Mouse (Mus musculus): ENCODE results near the gene Fam166b.

Fam166b gene

GRCm38 (mm10) chr4:43404697-43405096, 24.2 kb downstream of the Fam166b start:
- DNase-seq, result no peak

GRCm38 (mm10) chr4:43402212-43402611, 26.7 kb downstream of the Fam166b start:
- no peak for DNase-seq

DNA sequence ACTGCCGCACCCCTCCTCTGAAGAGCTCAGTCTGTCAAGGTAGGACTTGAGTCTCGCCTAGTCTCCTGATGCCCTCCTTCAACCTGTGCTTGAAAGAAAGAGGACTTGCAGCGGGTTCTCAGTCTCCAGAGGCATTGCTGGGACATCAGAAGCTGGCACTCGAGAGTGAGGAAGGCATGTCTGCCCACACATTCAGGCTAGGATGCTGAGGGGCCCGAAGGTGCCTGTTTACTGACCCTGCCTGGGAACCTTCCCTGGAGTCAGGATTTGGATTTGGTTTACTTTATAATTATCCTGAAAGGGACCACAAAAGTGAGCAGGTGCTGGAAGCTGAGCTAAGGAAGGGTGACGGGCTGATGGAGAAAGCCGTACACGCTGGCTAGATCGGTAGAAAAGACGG, 27.4 kb downstream of the Fam166b start:
- no peak for DNase-seq

DNA sequence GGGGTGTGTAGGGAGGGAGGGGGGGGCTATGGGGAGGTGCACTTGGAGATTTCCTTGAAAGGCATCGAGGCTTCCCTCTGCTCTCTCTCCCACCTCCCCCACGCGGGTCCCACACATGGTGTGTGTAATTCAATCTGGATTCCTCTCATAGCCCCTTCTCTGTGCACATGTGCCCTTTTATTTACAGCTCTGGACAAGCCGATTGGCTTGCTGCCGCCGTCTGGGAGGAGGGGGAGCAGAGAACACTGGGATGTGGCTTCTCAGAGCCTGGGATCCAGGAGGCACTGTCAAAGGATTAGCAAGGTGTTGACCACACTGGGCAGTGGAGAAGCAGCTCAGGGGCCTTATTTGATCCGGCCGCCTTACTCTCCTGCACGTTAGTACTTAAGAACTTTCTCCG, 28.0 kb downstream of the Fam166b start:
- DNase-seq, result no peak

GRCm38 (mm10) chr4:43399391-43400131, 29.4 kb downstream of the Fam166b start:
- DNase-seq, result peak; percentile 49

DNA sequence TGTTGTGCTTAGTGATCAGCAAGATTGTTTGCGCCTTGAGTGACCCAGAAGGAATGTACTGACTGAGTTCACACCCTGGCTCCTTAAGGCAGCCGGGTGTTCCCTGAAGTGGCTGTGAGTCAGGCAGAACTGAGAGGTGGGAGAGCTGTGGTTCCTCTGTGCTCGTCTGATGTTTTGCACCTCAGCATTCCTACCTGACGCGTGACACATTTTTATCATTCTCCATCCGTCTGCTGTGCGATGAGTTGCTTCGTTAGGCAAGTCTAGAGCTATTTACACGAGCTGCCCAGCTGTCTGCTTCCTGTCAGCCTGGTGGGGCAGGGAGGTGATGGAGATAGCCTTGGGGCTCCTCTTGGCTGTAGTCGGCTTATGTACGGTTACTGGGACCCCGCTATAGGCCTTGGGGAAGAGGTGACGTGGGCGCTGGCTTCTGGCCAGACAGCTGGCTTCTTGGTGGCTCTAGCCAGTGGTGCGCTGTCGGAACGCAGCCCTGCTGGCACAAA, 30.1 kb downstream of the Fam166b start:
- DNase-seq, result peak; percentile 65

DNA sequence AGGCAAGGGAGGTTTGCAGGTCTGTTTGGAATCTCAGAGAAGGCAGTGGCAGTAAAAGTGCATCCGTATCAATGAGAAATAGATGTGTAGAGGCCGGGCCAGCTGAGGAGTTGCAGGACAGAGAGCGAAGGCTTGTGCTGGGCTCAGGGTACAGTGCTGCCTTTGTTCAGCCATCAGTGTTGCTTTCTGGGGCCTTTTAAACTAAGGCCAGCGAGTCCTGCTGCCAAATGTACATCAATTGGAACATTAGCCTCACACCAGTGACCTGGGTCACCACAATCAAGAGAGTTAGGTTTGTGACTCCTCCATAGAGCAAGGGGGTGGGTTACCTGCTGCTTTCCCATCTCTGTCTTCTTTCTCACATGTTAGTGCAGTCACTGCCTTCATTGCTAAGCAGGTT, 30.9 kb downstream of the Fam166b start:
- no peak for DNase-seq

GRCm38 (mm10) chr4:43396381-43396780, 32.6 kb downstream of the Fam166b start:
- DNase-seq, result no peak

GRCm38 (mm10) chr4:43395836-43396235, 33.1 kb downstream of the Fam166b start:
- no peak for DNase-seq

- no peak for DNase-seq
These were observed 33.8 kb downstream of the Fam166b start for GRCm38 (mm10) chr4:43395147-43395546.

DNA sequence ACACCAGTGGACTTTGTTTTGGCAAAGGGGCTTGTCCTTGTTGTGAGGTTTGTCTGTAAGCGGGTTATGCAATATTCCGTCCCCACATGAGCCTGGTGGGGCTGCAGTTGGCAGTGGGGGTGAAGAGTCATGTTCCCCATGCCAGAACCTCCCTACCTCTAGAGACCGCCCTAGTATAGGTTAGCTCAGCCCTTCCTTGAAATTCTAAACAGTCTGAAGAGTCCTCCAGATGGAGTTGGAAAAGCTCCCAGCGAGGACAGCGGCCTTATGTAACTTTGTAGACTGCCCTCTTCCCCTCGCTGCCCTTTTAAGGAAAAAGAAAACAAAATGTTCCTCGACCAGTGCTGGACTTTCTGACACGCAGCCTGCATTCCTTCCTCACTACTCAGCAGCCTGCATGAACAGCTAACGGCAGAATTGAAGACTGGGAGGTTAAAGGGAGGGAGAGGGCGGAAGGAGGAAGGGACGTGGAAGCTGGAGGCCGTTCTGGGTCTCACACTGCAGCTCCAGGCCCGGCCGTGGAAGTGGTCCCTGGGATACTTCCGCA, 34.5 kb downstream of the Fam166b start:
- DNase-seq, result peak; percentile 92

GRCm38 (mm10) chr4:43391521-43392050, 37.3 kb downstream of the Fam166b start:
- no peak for DNase-seq

- no peak for DNase-seq
These were observed 39.0 kb downstream of the Fam166b start for GRCm38 (mm10) chr4:43389845-43390440.

DNA sequence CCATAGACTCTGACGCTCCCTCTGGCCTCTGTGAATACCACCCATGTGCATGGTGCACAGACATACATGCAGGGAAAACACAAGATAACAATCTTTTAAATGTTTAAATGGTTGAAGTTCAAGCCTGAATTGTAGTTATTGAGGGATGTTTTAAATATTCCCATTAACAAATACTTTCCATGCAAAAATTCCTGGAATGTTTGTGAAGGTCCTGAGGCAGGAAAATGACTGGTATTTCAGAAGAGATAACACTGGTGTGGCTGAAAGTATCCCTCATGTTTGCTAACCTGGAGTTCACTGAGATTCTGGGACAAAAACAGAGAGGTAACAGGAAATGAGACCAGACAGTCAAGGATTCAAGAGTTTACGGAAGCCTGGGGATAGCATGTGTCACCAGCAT, 39.5 kb downstream of the Fam166b start:
- DNase-seq, result no peak

DNA sequence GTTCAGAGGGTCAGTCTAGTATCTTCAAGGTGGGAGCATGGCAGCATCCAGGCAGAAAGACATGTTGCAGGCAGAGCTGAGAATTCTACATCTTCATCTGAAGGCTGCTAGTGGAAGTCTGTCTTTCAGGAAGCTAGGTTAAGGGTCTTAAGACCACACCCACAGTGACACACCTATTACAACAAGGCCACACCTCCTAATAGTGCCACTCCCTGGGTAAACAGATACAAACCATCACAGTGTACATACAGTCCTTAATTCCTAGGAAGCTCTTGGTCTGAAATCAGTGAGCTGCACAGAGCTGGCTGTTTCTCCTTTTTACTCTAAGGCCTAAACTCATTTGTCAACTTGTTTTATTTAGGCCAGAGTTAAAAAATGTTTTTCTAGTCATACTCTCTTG, 42.0 kb downstream of the Fam166b start:
- no peak for DNase-seq

DNA sequence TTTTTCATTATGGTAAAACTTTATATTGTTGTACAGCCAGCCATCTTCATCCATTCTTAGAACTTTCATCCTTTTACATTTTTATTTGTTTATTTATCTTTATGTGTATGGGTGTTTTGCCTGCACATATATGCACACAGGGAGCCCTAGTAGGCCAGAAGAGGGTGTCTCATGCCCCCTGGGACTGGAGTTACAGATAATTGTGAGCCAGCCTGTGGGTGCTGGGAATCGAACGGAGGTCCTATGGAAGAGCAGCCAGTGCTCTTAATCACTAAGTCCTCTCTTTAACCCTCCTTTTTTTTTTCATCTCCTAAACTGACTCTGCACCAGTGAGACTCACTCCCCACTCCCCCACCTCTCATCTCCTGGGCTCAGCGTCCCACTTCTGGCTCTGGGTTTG, 44.4 kb downstream of the Fam166b start:
- DNase-seq, result no peak

DNA sequence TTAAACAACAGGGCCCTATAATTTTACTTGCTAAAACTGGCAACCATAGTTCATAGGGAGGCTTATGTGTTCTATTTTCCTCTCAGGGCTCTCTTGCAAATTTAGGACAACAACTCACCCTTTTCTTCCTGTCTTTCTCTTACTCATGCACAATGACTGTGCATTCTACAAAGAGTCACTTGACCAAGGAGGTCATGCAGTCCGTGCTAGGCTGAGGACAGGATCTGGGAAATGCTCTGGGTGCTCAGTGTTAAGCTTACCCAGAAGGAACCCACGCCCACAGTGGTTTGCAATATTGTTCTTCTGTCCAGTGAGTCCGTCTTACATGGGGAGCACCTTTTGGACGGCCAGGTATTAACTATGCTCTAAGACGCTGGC, 44.9 kb downstream of the Fam166b start:
- no peak for DNase-seq

DNA sequence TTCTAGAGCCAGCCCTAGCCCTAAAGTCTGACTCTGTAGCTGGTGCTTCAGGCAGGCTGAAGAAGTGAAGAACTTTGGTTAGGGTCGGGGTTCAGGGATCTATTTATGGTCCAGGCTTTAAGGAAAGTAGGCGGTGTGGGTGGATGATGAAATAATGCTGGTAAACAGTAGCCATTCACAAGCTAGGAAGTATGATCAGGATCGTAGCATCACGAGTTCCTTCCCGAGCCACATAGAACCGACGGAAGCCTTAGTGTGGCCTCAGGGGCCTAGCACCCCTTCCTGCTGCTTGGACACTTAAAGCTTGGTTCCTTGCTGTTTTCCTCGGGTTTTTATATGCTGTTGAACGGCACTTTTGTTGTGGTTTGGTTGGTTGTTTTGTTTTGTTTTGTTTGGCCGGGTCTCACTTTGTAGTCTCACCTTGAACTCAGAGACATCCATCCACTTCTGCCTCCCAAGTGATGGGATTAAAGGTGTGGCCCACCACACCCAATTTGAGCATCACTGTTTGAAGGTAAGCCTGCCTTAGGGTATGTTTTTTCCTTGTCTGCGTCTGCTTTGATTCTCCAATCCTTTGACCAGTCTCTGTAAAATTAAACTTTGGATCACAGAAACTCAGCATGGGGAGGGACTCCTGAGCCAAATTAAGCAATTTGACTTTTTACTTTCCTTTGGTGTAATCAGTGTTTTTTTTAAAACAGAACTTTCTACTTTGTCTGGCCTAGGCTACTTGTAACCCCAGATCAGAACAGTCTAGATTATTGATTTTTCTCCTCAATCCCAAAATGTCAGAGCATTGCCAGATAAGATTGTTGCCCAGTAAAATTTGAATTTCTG, 45.5 kb downstream of the Fam166b start:
- DNase-seq, result no peak

GRCm38 (mm10) chr4:43382155-43383020, 46.5 kb downstream of the Fam166b start:
- DNase-seq, result no peak

DNA sequence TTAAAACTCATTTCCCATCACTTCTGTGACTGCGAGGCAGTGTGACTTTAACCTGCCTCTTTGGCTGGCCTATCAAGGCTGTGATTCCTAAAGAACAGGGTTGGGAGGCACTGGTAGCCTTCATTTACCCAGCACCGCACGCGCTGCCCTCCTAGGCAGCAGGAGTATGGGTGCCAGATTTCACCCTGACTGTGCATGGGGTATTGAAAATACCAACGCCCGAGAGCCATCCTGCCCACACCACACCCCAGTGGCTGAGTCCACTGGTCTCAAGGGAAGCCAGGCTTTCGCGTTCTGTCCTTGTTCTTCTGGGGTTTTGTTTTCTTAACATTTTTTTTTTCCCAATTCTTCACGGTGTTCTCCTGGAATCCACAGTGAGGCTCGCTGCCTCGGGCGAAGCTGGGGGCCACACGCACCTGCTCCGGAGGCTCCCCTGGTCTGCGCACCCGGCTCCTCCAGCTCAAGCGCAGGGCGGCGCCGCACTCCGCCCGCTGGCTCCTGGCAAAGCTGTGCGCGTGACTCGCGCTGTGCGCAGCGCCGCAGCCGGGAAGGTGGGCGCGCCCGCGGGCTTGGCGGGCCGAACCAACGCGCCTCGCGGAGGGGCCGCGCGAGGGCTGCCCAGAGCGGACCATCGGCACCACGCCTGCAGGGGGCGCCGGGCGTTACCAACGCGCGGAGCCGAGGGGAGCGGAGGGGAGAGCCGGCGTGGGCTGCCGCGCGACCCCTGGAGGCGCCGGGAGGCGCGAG, 47.4 kb downstream of the Fam166b start, which contains the start of gene Rusc2:
Rusc2 (plus strand) TSS at position 572 of the 747 bp plus-strand sequence.
- DNase-seq, result peak; percentile 95

DNA sequence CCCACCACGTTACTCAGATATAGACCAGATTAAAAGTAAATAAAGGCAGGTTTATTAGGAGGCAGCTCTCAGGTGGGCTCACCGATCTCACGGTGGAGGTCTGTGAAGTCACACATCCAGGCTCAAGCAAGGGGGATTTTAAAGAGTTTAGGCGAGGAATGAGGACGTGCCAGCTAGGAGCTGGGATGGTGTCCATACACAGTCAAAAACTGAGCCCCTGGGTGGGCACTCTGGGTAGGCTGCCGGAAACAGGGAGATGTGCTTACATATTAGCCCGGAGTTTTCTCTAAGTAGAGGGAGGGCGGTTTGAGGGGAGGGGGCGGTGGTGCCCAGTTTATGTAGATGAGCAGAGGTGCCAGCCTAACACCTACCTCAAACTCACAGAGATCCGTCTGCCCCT, 48.0 kb downstream of the Fam166b start:
- DNase-seq, result peak; percentile 36

All from kidney, postnatal 14 days (tissue).